Mouse (Mus musculus) testis, adult 2 months (tissue): Measurements from ENCODE around the gene Sh3bp4.

Source experiments
- CTCF ChIP-seq: fragments of 200-500 bp; IDR thresholded peaks from 2 replicates; pipeline ENCODE4 v1.5.1; 2012; ENCODE audit warnings: low read depth, mild to moderate bottlenecking, inconsistent platforms, low read length, moderate library complexity; ENCODE audit not compliant: control insufficient read depth, insufficient read depth, insufficient replicate concordance
- POLR2A ChIP-seq: fragments of 200-500 bp; IDR thresholded peaks from 2 replicates; pipeline ENCODE4 v1.6.1; 2012; ENCODE audit warnings: low read depth, mild to moderate bottlenecking, inconsistent platforms, low read length, moderate library complexity; ENCODE audit not compliant: control insufficient read depth

GRCm38 (mm10) chr1:89122376-89122775, 52.2 kb downstream of the Sh3bp4 start:
- TF ChIP-seq POLR2A (no peak), CTCF (no peak)
